Mouse (Mus musculus) liver, embryonic 12.5 days (tissue): ENCODE data around the gene Car4. TPM values are rescaled to one million over a fixed set of nuclear protein-coding genes. Genes with fewer than 3 reads are reported as not detected.

Source experiments
- ATAC-seq: fragments of 200-750 bp; cut with Nextera tagmentation; 2 replicates; pipeline ENCODE4 v1.8.0; 2017; ENCODE audit warnings: moderate number of reproducible peaks, mild to moderate bottlenecking, moderate library complexity
- H3K27ac ChIP-seq: fragments of 300-500 bp; sonication (generic); 2 replicates; pipeline ENCODE4 v1.5.1; 2016; ENCODE audit warnings: mild to moderate bottlenecking
- H3K27me3 ChIP-seq: fragments of 300-500 bp; sonication (generic); replicated peaks from 2 replicates; pipeline ENCODE4 v1.6.1; 2016; ENCODE audit warnings: mild to moderate bottlenecking, moderate library complexity
- H3K36me3 ChIP-seq: fragments of 300-500 bp; sonication (generic); 2 replicates; pipeline ENCODE4 v1.6.1; 2016; ENCODE audit warnings: mild to moderate bottlenecking, moderate library complexity
- H3K4me1 ChIP-seq: fragments of 300-500 bp; sonication (generic); 2 replicates; pipeline ENCODE4 v1.6.1; 2016
- H3K4me2 ChIP-seq: fragments of 300-500 bp; sonication (generic); 2 replicates; pipeline ENCODE4 v1.6.1; 2016; ENCODE audit warnings: mild to moderate bottlenecking, moderate library complexity
- H3K4me3 ChIP-seq: fragments of 300-500 bp; sonication (generic); 2 replicates; pipeline ENCODE4 v1.5.1; 2016; ENCODE audit warnings: mild to moderate bottlenecking, moderate library complexity
- H3K9ac ChIP-seq: fragments of 300-500 bp; sonication (generic); 2 replicates; pipeline ENCODE4 v1.6.1; 2016; ENCODE audit warnings: mild to moderate bottlenecking, moderate library complexity
- H3K9me3 ChIP-seq: fragments of 300-500 bp; sonication (generic); replicated peaks from 2 replicates; pipeline ENCODE4 v1.6.1; 2016; ENCODE audit warnings: mild to moderate bottlenecking, moderate library complexity
- WGBS: fragments of 180-500 bp; shearing (Covaris S2); methylation state at CpG from one replicate; pipeline ENCODE4 v1.1.7; 2016; ENCODE audit not compliant: insufficient replicate concordance; 5-methylcytosine and 5-hydroxymethylcytosine counted together
- polyA plus RNA-seq: library from polyadenylated mRNA; unstranded; fragments of >200 nt; fragmentation: Nextera tagmentation; extraction: Ambion mirVana; gene quantifications from 2 replicates; pipeline ENCODE4 v1.2.1, GENCODE M21; 2016

Gene Car4
- 2.7 and 3.1 TPM in 2 replicates for polyA plus RNA-seq

DNA sequence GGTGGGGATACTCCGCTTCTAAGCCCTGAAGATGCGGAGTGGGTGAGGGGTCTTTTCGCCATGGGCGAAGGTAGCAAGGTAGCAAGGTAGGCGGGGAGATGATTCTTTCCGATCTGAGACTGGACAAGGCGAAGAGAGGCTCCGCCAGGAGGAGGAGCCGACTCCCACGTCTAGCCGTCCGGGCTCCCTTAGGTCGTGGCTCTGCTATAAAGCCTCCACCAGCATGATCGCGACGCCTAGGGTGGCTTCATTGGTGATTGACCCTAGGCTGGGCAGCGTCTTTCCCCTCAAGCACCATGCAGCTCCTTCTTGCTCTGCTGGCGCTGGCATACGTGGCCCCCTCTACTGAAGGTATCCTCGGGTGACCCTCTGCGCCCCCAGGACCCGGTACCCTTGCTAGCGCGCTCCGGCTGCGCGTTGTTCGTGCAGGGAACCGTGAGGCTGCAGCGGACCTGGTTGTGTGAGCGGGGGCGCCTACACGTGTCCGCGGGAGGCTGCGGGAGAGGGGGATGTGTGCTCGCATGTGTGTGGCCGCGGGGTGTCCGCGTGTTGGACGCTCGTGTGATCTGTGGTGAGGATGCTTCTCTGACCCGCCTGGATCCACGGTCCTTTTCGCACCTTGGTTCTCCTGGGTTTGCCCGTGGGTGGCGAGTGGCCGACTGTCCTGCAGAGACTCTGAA lies at the start of gene Car4:
Gene Car4, plus strand, starts transcription at position 196 of the 680 bp plus-strand sequence.
- H3K9ac ChIP-seq, result no peak within 1 kb of the TSS
- peaks cover 82% of the 10 kb centered on the region for H3K27me3 ChIP-seq

DNA sequence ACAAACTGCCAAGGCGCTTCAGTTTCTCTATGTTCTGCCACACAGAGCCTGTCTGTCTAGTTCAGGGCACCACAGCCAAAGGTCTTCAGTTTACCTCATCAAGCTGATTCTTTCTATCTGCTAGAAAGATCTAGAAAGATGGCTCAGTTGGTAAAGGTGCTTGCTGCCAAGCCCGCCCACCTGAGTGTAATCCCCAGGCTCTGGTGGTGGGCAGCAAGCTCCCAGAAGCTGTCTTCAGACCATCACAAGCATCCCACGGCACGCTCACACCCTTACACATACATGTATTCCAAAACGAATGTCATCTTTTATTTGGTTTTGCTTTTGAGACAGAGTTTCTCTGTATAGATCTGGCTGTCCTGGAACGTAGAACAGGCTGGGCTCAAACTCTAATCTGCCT lies 49.1 kb upstream of the Car4 start:
- Histone ChIP-seq H3K4me2 (no peak overlapping the region), H3K4me1 (no peaks in the 10 kb centered on the region), H3K9ac (no peak overlapping the region), H3K36me3 (peaks cover 98% of the 10 kb centered on the region), H3K4me3 (no peak overlapping the region), H3K27me3 (no peaks in the 10 kb centered on the region), H3K27ac (no peak overlapping the region), H3K9me3 (no peaks in the 10 kb centered on the region)
- ATAC-seq, result no peak
- WGBS, result 87% methylated on average over 6 of the region's 6 CpGs

More for the DNA sequence above, at the start of gene Car4:
- H3K36me3 ChIP-seq, result no peaks in the 10 kb centered on the region
- no peak for ATAC-seq
- peak within 1 kb of the TSS; percentile 15 for H3K4me3 ChIP-seq
- H3K4me1 ChIP-seq, result peaks cover 26% of the 10 kb centered on the region
- H3K9me3 ChIP-seq, result no peaks in the 10 kb centered on the region
- 3% methylated on average over 49 of the region's 49 CpGs for WGBS
- H3K27ac ChIP-seq, result no peak within 1 kb of the TSS
- peak within 1 kb of the TSS; percentile 53 for H3K4me2 ChIP-seq

- no peak overlapping the region for H3K4me2 ChIP-seq
- no peaks in the 10 kb centered on the region for H3K9me3 ChIP-seq
- WGBS, result 93% methylated on average over 4 of the region's 4 CpGs
- peaks cover 92% of the 10 kb centered on the region for H3K36me3 ChIP-seq
- ATAC-seq, result no peak
- no peak overlapping the region for H3K27ac ChIP-seq
- no peak overlapping the region for H3K4me3 ChIP-seq
- no peak overlapping the region for H3K9ac ChIP-seq
- H3K27me3 ChIP-seq, result no peaks in the 10 kb centered on the region
- peaks cover 15% of the 10 kb centered on the region for H3K4me1 ChIP-seq
Measured at GRCm38 (mm10) chr11:84910411-84910810, 47.2 kb upstream of the Car4 start.

GRCm38 (mm10) chr11:84914673-84915072 lies 42.9 kb upstream of the Car4 start:
- Histone ChIP-seq H3K4me3 (peak overlapping the region; percentile 93), H3K9ac (0 out of 2 replicates have a peak overlapping the region, but pooled peaks have one; percentile 25)
- 72% methylated on average over 5 of the region's 5 CpGs for WGBS

DNA sequence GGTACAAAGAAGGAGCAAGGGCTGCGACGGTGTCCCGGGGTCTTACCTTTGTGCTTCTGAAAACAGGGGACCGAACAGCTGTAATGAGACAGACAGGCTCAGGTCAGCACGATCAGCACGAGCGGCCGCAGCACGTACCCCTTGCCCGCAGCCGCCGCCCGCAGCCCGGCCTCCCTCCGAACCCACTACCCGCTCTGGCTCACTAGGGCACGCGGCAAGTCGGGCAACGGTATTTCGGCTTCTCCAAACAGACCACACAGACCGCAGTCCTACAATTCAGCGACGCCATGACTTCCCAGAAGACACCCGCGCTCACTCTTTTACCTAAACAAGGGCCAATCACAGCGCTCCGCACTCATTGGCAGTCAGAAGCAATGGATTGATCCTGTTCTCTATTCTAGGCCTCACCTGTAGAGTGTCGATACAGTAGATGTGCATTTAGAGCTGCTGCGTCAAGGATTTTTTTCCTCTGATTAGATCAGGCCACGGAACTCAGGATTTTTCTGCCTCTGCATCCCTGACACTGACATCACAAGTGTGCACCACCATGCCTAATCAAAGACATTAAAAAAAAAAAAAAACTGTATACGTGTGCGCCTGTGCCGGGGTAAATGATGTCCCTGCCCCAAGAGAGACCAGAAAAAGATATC lies 41.4 kb upstream of the Car4 start, which contains the start of gene Znhit3:
Gene Znhit3, minus strand, starts transcription at position 314 of the 650 bp plus-strand sequence.
- ATAC-seq, result peak; percentile 82
- peak within 1 kb of the TSS; percentile 74 for H3K4me2 ChIP-seq
- H3K36me3 ChIP-seq, result peaks cover 36% of the 10 kb centered on the region
- H3K9me3 ChIP-seq, result no peaks in the 10 kb centered on the region
- no peaks in the 10 kb centered on the region for H3K27me3 ChIP-seq
- peaks cover 37% of the 10 kb centered on the region for H3K4me1 ChIP-seq
- H3K27ac ChIP-seq, result peak within 1 kb of the TSS; percentile 76
- H3K4me3 ChIP-seq, result peak within 1 kb of the TSS; percentile 93
- peak within 1 kb of the TSS; percentile 90 for H3K9ac ChIP-seq
- WGBS, result 3% methylated on average over 34 of the region's 34 CpGs

More at GRCm38 (mm10) chr11:84914673-84915072, 42.9 kb upstream of the Car4 start:
- Histone ChIP-seq H3K36me3 (peaks cover 50% of the 10 kb centered on the region), H3K4me2 (peak overlapping the region; percentile 74), H3K27ac (no peak overlapping the region), H3K4me1 (peaks cover 37% of the 10 kb centered on the region), H3K27me3 (no peaks in the 10 kb centered on the region), H3K9me3 (no peaks in the 10 kb centered on the region)
- no peak for ATAC-seq

DNA sequence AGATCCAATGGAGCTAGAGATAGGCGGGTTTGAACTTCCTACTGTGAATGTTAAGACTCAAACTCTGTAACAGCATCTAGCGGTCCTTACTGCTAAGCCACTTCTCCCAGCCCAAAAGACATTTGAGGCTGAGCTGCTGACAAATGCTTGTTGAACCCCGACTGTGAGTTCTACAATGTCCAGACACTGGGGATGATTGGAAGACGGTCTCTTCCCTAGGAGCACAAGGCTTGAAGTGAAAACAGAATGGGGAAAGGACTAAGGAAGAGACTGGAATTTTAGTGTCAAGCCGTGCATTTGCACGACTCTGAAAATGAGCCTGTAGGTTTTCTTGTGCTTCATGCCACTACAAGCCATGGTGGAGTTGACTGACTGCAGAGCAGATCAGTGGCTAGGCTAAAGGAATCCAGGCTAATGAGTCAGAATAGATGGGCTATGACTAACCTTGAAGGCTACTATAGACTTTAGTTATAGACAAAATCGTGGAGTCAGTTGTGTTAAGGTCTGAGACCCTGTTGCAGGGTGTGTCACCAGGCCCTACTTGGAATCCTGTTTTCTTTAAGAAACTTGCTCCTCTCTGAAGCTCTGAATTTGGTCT lies 40.8 kb upstream of the Car4 start:
- peak overlapping the region; percentile 74 for H3K4me2 ChIP-seq
- H3K27me3 ChIP-seq, result no peaks in the 10 kb centered on the region
- H3K27ac ChIP-seq, result no peak overlapping the region
- peaks cover 37% of the 10 kb centered on the region for H3K4me1 ChIP-seq
- ATAC-seq, result no peak
- 56% methylated on average over 7 of the region's 7 CpGs for WGBS
- H3K36me3 ChIP-seq, result peaks cover 30% of the 10 kb centered on the region
- no peaks in the 10 kb centered on the region for H3K9me3 ChIP-seq
- peak overlapping the region; percentile 90; the same call in 1 of the 2 replicates for H3K9ac ChIP-seq
- H3K4me3 ChIP-seq, result peak overlapping the region; percentile 93

DNA sequence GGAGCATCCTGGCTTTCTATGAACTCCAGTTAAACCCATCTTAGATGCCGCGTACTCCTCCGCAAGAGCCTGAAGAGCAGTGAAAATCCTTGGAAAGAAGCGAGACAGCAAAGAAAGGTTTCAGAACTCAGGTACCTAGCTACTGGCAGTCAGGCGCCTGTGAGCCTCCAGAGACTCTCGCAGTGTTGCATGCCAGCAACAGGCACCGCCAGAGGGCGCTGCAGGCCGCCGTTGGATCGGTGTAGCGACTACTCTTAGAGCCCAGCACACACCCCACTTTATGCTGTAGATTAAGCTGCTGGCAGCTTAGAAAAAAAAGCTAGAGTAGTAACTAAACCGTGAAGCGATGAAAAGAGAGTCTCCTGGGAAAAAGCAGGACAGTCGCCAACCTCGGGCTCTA lies 39.2 kb upstream of the Car4 start:
- H3K9me3 ChIP-seq, result no peaks in the 10 kb centered on the region
- H3K4me3 ChIP-seq, result no peak overlapping the region
- 0 out of 2 replicates have a peak, but pooled peaks cover 5% of the 10 kb centered on the region for H3K27me3 ChIP-seq
- peak overlapping the region; percentile 23; the same call in 1 of the 2 replicates for H3K27ac ChIP-seq
- H3K4me2 ChIP-seq, result peak overlapping the region; percentile 55
- ATAC-seq, result peak; percentile 81
- H3K9ac ChIP-seq, result 0 out of 2 replicates have a peak overlapping the region, but pooled peaks have one; percentile 20
- 3% methylated on average over 16 of the region's 16 CpGs for whole genome bisulfite sequencing
- peaks cover 37% of the 10 kb centered on the region for H3K4me1 ChIP-seq
- peaks cover 14% of the 10 kb centered on the region for H3K36me3 ChIP-seq

- no peak for ATAC-seq
- H3K4me1 ChIP-seq, result peaks cover 33% of the 10 kb centered on the region
- H3K27ac ChIP-seq, result no peak overlapping the region
- no peaks in the 10 kb centered on the region for H3K9me3 ChIP-seq
- H3K27me3 ChIP-seq, result 0 out of 2 replicates have a peak, but pooled peaks cover 7% of the 10 kb centered on the region
- H3K4me2 ChIP-seq, result no peak overlapping the region
- 30% methylated on average over 3 of the region's 3 CpGs for WGBS
- peaks cover 6% of the 10 kb centered on the region for H3K36me3 ChIP-seq
- H3K9ac ChIP-seq, result no peak overlapping the region
- H3K4me3 ChIP-seq, result no peak overlapping the region
Measured at GRCm38 (mm10) chr11:84919276-84919675, 38.3 kb upstream of the Car4 start.

DNA sequence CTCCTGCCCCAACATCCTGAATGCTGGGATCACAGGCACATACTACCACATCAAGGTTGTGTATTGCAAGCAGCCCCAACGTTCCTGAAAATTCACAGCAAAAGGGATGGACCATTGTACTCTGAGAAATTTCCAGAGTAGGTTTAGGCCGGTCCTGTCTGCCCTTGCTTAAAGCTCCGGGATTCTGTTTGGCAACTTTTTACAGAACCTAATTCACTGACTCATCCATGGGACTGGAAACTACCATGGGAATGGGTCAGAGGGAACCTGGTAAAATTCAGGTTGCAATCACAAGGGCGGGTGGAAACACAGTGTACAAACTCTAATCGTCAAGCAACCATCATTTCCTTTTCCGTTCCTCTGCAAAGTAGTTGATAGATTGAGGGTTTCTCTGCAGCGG lies 37.6 kb upstream of the Car4 start:
- no peak overlapping the region for H3K9ac ChIP-seq
- H3K27me3 ChIP-seq, result 0 out of 2 replicates have a peak, but pooled peaks cover 14% of the 10 kb centered on the region
- no peak overlapping the region for H3K4me2 ChIP-seq
- 52% methylated on average over 7 of the region's 7 CpGs for WGBS
- peaks cover 26% of the 10 kb centered on the region for H3K4me1 ChIP-seq
- ATAC-seq, result no peak
- H3K36me3 ChIP-seq, result no peaks in the 10 kb centered on the region
- H3K27ac ChIP-seq, result no peak overlapping the region
- H3K9me3 ChIP-seq, result no peaks in the 10 kb centered on the region
- no peak overlapping the region for H3K4me3 ChIP-seq

DNA sequence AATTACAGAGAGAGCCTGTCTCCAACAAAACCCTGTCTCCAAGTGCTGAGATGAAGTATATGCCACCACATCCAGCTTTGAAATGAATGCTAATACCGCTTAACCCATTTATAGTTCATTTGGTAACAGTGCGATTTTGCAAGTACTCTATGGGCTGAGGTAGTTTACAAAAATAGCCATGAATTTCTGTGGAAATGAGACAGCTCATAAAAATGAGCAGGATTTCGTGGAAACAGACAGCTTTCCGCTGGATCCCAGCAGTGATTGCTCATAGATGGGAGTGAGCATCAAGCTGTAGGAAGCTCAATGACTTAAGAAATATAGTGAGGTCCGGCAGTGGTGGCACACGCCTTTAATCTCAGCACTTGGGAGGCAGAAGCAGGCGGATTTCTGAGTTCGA lies 36.6 kb upstream of the Car4 start:
- H3K4me3 ChIP-seq, result no peak overlapping the region
- WGBS, result 68% methylated on average over 8 of the region's 8 CpGs
- no peak for ATAC-seq

DNA sequence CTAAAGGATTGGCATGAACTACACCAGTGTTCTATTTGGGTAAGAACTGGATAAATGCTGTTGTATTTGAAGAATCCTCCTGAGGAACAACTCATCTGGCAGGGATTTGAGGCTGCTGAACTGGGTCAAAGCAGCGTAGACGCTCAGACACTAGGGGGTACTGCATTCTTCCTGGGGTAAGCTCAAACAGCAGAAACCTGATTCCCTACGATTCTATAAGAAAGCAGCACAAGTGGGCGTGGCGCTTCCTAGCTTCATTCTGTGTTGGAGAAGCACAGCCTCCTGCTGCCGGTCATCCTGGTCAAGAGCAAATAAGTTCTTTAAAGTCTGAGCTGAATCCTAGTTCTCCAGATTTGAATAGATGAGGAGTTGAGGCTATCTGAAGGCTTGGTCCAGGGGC lies 25.3 kb upstream of the Car4 start:
- no peak overlapping the region for H3K4me3 ChIP-seq
- H3K9ac ChIP-seq, result no peak overlapping the region
- no peak for ATAC-seq
- no peaks in the 10 kb centered on the region for H3K9me3 ChIP-seq
- H3K4me2 ChIP-seq, result no peak overlapping the region
- H3K27me3 ChIP-seq, result 0 out of 2 replicates have a peak, but pooled peaks cover 7% of the 10 kb centered on the region
- no peaks in the 10 kb centered on the region for H3K4me1 ChIP-seq
- no peaks in the 10 kb centered on the region for H3K36me3 ChIP-seq
- 17% methylated on average over 6 of the region's 6 CpGs for WGBS
- no peak overlapping the region for H3K27ac ChIP-seq

More for the DNA sequence above, 36.6 kb upstream of the Car4 start:
- Histone ChIP-seq H3K27me3 (0 out of 2 replicates have a peak, but pooled peaks cover 14% of the 10 kb centered on the region), H3K4me1 (peaks cover 20% of the 10 kb centered on the region), H3K4me2 (no peak overlapping the region), H3K9ac (no peak overlapping the region), H3K9me3 (no peaks in the 10 kb centered on the region), H3K27ac (no peak overlapping the region), H3K36me3 (no peaks in the 10 kb centered on the region)
